9 mouse cellular contexts compared by ENCODE assay signal in the genomic region with DNA sequence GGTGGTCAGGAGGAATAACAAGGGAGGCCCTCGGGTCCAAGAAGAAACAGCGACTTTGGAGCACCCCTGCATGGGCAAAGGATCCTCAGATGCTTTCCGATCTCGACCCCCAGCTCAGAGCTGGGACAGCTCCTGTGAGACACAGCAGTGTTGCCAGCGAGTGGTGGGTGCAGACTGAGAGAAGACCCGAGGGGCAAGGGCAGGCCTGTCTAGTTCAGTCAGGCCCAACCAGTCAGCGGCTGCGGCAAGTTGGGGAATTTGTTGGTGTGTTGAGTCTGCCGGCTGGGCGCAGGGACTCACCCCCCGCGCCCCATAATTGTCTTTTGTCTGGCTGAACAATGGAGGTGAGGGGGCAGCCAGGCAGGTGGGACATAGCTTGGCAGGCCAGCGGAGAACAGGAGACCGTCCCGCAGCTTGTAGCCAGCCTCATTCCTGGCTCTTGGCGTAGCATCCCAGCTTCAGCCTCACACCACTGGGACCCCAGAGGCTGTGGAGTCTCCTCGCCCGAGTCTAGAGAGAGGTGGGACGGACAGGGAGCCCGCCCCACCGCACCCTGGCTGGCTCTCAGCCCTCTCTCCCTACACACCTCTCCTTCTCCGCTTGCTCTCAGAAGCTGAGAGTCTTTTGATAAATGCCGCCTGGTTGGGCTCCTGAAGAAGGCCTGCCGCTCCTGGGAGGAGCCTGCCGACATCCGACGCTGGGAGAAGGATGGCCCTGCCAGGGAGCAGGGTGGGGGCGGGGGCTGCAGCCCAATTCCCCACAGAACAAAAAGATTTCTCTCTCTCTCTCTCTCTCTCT.
DNase-seq lines count a peak whose midpoint lies in the region; ATAC-seq and TF ChIP-seq lines count a peak whose summit lies in the region.
"Had no signal": no experiment of that assay in that cellular context is flagged by ENCODE, and none has a peak within 500 bp of the region (broad histone marks: within the 10 kb centered on the region; RNA-seq: fewer than 3 reads in every experiment).

No protein-coding gene starts in this region.

- no peak overlapping the region for H3K27ac ChIP-seq in cerebellum, adult 2 months (ENCODE audit: insufficient read depth, low read length)
- H3K27ac ChIP-seq in forebrain, postnatal 0 days (ENCODE audit: low read depth, low read length) = peak overlapping the region; percentile 71

- H3K36me3 ChIP-seq in forebrain, postnatal 0 days (ENCODE audit: insufficient read depth) = no peaks in the 10 kb centered on the region

- WGBS in cerebellum, adult 2 months = 26% methylated on average over 24 of the region's 28 CpGs
- 27% methylated on average over 27 of the region's 28 CpGs for WGBS in forebrain, postnatal 0 days

- H3K9me3 ChIP-seq in forebrain, postnatal 0 days (ENCODE audit: low read length) = no peaks in the 10 kb centered on the region

- no peaks in the 10 kb centered on the region for H3K27me3 ChIP-seq in cerebellum, adult 2 months (ENCODE audit: control insufficient read depth, insufficient read depth, low read length)
- no peaks in the 10 kb centered on the region; the same call in 1 of the 2 replicates for H3K27me3 ChIP-seq in forebrain, postnatal 0 days (ENCODE audit: insufficient read depth, low read length)

- no peaks in the 10 kb centered on the region for H3K4me1 ChIP-seq in cerebellum, adult 2 months (ENCODE audit: control insufficient read depth, insufficient read depth, low read length)
- no peaks in the 10 kb centered on the region; the same call in 1 of the 2 replicates for H3K4me1 ChIP-seq in forebrain, postnatal 0 days (ENCODE audit: insufficient read depth)

- H3K4me2 ChIP-seq in forebrain, postnatal 0 days (ENCODE audit: low read depth) = peak overlapping the region; percentile 32

- no peak for TF ChIP-seq POLR2A in cerebellum, adult 2 months (IDR thresholded peaks at IDR 0.05; ENCODE audit: borderline replicate concordance, insufficient read depth, low read length)

- intact Hi-C loops in left cerebral cortex, postnatal 4 days (cut with DNase I) = no loop called here

- peak overlapping the region; percentile 10; the same call in 1 of the 2 replicates for H3K9ac ChIP-seq in forebrain, postnatal 0 days

- no peak for TF ChIP-seq CTCF in cerebellum, adult 2 months (IDR thresholded peaks at IDR 0.05; ENCODE audit: borderline replicate concordance, insufficient read depth, low read depth, low read length)
- no peak for TF ChIP-seq CTCF in forebrain, postnatal 0 days (IDR thresholded peaks at IDR 0.05; ENCODE audit: low read depth)

- no peak overlapping the region for H3K4me3 ChIP-seq in cerebellum, adult 2 months (replicated peaks; ENCODE audit: insufficient read depth, low read depth, low read length)
- H3K4me3 ChIP-seq in forebrain, postnatal 0 days (ENCODE audit: low read depth, low read length) = no peak overlapping the region
- H3K4me3 ChIP-seq: myocyte had no signal

- DNase-seq in cerebellum, postnatal 25 days = peak; percentile 18 to 22
- no peak for DNase-seq in cerebellum, adult 2 months
- peak; percentile 11 for DNase-seq in MN1 (ENCODE audit: low spot score)
- peak; percentile 69 for DNase-seq in forebrain, postnatal 0 days
- DNase-seq in lung, postnatal 14 days = peak; percentile 24
- DNase-seq in testis, postnatal 14 days (ENCODE audit: low spot score) = peak; percentile 9
- no peak for DNase-seq in left cerebral cortex, postnatal 4 days

- peak; percentile 88 for ATAC-seq in forebrain, postnatal 0 days
- no peak for ATAC-seq in megakaryocyte-erythroid progenitor cell, adult 5-6 weeks (replicated peaks; ENCODE audit: low FRiP score, low TSS enrichment, poor library complexity, severe bottlenecking)

Comparison
In these comparisons a context has a peak if more than half of its experiments do, and no peak if none do; other contexts are left out.
1. DNase-seq: peak in cerebellum, postnatal 25 days (2 of 2), MN1 (single experiment), forebrain, postnatal 0 days (single experiment), lung, postnatal 14 days (single experiment) and testis, postnatal 14 days (single experiment); none in cerebellum, adult 2 months (0 of 2) and left cerebral cortex, postnatal 4 days (single experiment).